Mouse (Mus musculus) kidney, adult 8-10 months (tissue): ENCODE measurements around the gene Camk1d.

ENCODE experiments used
- DNase-seq, 2 experiments: peaks; one replicate each; pipeline ENCODE4 v3.0.0; 2022

Camk1d gene

GRCm38 (mm10) chr2:5707871-5708733 lies 6.2 kb downstream of the Camk1d start:
- no peak for DNase-seq

GRCm38 (mm10) chr2:5706618-5707017 lies 7.7 kb downstream of the Camk1d start:
- peak in 1 of 2 experiments; percentile 4 for DNase-seq

GRCm38 (mm10) chr2:5702370-5702769 lies 11.9 kb downstream of the Camk1d start:
- no peak for DNase-seq

- no peak for DNase-seq
Measured at GRCm38 (mm10) chr2:5700931-5701330, 13.4 kb downstream of the Camk1d start.

- no peak for DNase-seq
Measured at GRCm38 (mm10) chr2:5698451-5698850, 15.9 kb downstream of the Camk1d start.

GRCm38 (mm10) chr2:5694094-5694493 lies 20.2 kb downstream of the Camk1d start:
- no peak for DNase-seq

GRCm38 (mm10) chr2:5691729-5692128 lies 22.6 kb downstream of the Camk1d start:
- no peak for DNase-seq

GRCm38 (mm10) chr2:5683366-5683765 lies 30.9 kb downstream of the Camk1d start:
- no peak for DNase-seq

- DNase-seq, result no peak
Measured at GRCm38 (mm10) chr2:5681909-5682308, 32.4 kb downstream of the Camk1d start.

- no peak for DNase-seq
Measured at GRCm38 (mm10) chr2:5681302-5681701, 33.0 kb downstream of the Camk1d start.

GRCm38 (mm10) chr2:5679055-5679454 lies 35.3 kb downstream of the Camk1d start:
- no peak for DNase-seq

GRCm38 (mm10) chr2:5677472-5677871 lies 36.8 kb downstream of the Camk1d start:
- no peak for DNase-seq

GRCm38 (mm10) chr2:5676786-5677185 lies 37.5 kb downstream of the Camk1d start:
- no peak for DNase-seq

GRCm38 (mm10) chr2:5676143-5676483 lies 38.2 kb downstream of the Camk1d start:
- no peak for DNase-seq

GRCm38 (mm10) chr2:5675431-5676142 lies 38.7 kb downstream of the Camk1d start:
- no peak for DNase-seq

- DNase-seq, result no peak
Measured at GRCm38 (mm10) chr2:5674512-5674911, 39.8 kb downstream of the Camk1d start.

- DNase-seq, result no peak
Measured at GRCm38 (mm10) chr2:5673816-5674215, 40.5 kb downstream of the Camk1d start.

- DNase-seq, result no peak
Measured at GRCm38 (mm10) chr2:5672906-5673589, 41.3 kb downstream of the Camk1d start.

GRCm38 (mm10) chr2:5670146-5670545 lies 44.2 kb downstream of the Camk1d start:
- no peak for DNase-seq

GRCm38 (mm10) chr2:5669498-5670040 lies 44.7 kb downstream of the Camk1d start:
- no peak for DNase-seq

GRCm38 (mm10) chr2:5668940-5669339 lies 45.4 kb downstream of the Camk1d start:
- DNase-seq, result no peak

- DNase-seq, result no peak
Measured at GRCm38 (mm10) chr2:5663499-5663898, 50.8 kb downstream of the Camk1d start.

- DNase-seq, result no peak
Measured at GRCm38 (mm10) chr2:5661946-5662345, 52.4 kb downstream of the Camk1d start.
